Mouse (Mus musculus) brain, embryonic 18.5 days (tissue): ENCODE measurements around the gene Scn10a.

Experiments
- DNase-seq: peaks from one replicate; pipeline ENCODE4 v3.0.0-alpha.2; 2012; ENCODE audit warnings: low read depth, low spot score

Gene Scn10a

DNA sequence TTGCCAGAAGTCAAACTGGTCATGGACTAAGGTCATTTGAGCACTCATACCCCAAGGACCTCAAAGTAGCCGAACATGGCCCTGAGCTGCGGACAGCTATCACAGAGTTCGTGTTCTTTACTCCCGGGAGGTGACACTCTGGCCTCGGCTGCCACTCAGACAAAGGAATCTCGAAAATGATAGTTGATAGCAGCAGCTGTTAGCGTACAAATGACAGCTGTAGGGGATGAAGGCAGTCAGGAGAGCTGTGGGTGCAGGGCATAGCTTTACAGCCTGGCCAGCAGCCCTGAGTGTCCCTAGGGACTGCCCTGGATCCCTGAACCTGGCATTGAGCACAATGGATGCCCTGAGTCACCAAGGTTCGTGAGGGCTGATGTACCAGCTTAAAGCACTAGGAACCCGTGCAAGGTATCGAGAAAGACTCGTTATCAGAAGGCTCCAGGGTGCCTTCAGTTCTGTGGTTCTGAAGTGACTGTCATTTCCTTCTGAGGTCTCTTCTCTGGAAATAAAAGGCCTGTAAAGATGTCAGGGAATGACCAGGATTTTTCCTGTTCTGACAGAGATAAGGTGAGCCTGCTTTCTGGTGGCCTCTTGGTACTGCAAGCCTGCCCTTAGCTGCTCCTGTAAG, 84.8 kb downstream of the Scn10a start:
- no peak for DNase-seq

DNA sequence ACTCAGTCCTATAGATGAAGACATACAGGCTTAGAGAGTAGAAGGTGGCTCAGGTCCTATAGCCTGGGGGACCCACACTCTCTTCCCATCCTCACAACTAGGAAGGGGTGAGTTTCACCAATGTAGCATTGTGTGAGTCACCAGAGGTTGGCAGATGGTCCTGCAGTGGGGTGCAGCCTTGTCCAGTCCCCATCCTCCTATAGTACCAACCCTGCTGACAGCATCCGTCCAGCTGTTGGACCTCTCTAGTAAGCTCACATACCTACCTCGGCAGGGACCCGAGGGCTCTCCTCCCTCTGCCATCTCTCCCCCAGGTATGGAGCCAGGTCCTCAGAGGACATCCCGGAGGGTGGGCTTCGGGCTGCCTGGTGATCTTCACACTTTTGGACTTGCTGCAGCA, 85.6 kb downstream of the Scn10a start:
- DNase-seq, result no peak

DNA sequence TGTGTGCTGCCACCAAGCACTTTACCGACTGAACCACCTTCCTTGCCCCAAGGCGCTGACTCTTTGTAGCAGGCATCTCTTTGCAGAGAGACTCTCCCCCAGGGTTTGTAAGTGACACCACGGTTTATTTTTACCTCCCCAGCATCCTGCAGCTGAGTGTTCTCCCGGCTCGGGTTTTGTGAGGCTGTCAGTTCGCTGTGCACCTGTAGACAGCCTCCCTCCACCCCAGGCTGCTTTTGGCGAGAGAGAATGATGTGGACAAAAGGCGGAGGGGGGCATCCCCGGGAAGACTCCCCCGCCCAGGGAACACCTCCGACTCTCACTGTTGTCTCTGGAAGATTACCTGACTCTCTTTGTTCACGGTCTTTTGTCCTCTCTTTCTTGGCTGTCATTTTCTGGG, 86.3 kb downstream of the Scn10a start:
- DNase-seq, result no peak

DNA sequence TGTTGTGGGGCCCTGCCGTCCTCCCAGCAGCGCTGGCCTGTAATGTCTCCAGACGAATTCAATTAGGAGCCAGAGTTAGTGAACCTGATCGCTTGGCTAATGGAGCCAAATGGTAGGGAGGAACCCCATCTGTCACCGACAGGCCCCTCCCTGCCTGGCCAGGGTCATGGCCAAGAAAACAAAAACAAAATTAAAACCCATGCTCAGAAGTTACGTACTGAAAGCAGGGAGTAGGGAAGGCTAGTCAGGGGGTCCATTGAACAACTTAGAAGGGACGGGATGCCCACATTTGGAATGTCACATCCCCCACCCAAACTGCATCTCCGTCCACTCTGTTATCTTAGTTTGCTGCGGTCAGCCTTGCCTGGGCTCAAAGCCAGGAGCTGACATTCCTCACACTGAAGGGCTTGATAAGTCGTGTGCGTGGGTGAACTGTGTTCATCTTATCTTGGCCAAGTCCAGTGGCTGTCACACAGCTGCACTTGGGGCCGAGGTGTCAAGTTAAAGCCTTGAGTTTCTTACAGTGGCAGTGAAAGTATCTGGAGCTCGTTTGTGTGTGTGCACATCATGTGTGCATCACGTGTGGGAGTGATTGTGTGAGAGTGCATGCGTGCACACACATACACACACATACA, 87.1 kb downstream of the Scn10a start:
- no peak for DNase-seq

DNA sequence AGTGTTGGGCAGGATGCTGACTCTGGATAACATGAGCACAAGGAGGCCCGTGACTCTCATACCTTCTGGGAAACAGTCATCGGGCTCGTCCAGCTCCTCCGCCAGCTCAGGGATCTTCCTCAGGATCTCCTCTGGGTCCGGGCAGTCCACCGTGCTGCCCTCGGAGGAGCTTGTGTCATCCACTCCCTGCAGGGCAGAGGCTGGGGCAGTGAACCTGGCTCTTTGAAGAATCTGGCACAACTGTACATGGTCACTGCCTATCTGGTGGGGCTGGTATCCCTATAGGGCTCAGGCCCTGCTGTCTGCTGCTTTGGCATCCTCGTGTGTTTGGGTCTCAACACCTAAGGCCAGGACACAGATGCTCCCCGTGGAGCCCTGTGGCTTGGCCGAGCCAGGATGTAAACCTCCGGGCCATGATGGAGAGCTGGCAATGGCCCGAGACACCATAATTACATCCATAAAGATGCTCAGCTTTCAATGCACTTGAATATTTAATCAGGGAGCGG, 87.7 kb downstream of the Scn10a start:
- no peak for DNase-seq

DNA sequence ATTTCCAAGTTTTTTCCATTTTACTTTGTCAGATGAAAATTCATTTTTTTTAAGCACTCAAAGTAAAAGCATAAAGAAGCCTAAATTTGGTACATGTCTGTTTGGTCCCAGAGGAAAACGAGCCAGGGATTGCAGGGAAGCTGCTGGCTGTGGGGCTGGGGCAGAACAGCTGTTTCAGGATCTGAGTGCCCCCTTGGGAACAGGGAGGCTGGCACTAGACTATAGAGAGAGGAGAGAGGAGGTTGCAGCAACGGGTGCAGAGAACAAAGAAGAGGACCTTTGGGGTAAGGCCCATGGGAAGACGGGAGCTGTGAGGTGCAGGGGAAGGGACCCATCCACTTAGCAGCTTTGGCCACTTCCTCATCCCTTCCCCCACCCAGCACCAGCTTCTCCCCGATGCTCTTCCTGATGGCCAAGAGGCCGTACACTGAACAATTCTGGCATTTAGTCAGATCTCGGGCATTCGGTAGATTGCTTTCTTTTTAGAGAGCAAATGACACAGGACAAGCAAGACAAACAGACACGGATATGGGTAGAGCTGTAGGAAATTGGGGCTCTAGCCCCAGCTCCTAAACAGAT, 90.3 kb downstream of the Scn10a start:
- no peak for DNase-seq

DNA sequence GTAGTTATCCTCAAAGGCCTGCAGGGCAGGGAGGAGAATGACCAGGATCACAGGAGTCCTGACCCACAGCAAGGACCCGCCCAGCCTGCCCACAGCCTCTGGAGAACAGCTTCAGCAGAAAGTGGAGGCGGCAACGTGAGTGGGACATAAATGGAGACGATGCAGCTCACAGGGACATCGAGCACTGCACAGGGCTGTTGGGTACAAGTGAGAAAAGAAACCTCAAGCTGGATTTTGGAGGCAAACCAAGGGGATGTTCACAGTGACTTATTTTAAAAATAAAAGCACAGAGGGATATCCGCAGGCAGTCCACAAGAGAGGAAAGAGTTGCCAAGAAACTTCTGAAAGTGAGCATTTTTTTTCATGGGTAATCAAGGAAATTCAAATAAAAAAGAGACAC, 91.9 kb downstream of the Scn10a start:
- DNase-seq, result no peak

DNA sequence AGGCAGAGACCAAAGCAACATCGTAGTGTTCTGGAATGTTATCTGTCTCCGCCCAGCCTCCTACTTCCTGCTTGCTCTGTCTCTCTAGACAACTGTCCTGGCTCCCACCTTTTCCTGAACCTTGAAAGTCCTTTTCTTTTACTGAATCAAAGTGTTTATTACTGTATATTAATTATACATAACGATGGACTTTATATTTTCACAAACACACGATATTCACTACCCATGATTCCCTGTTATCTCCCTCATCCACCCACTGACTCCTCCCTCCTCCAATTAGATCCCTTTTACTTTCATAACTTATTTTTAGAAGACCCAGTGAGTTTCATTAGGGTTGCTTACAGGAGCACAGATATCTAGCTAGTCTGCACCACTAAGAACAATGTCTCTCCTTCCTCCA, 95.0 kb downstream of the Scn10a start:
- DNase-seq, result no peak

DNA sequence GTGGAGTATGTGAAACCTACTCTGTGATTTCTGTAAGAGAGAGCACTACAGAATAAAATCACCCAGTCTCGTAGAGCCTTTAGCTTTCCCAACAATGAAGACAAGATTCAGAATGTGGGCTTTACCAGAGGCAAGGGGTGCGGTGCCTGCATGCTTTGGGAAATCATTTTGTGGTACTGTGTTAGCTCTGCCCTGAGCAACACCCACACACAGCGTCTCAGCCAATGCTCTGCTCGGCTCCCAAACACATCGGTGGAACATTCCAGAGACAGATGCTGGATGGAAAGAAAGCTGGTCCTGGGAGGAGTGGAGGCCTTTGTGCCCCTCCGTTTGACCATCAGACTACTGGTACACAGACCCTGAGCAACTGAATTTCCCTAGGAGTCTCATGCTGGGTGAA, 104.3 kb downstream of the Scn10a start:
- no peak for DNase-seq

DNA sequence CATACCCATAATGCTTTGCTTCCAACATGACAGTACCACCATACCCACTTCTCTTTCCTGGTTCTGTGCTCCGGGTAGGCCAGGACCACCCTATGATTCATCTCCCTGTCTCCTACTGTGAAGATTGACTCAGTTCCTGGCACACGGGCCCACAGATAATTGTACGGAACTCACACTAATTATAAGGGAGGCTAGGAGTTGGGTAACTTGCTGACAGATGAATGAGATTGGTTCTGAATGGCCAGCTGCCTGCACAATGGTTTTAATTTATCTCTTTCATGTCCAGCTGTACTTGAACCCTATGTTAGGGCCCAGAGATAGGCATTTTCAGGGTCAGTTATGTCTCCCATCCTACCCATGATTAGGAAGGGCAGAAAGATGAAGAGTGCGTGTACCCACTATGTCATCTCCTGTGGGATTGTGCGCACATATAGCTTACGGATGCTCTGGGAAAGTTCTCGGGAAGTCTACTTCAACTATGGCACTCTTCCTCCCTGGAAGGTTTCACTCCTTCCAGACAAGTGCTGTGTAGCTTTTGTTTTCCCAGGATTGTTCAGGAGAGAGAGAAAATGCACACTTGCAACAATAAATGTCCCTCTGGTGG, 108.5 kb downstream of the Scn10a start:
- DNase-seq, result no peak

DNA sequence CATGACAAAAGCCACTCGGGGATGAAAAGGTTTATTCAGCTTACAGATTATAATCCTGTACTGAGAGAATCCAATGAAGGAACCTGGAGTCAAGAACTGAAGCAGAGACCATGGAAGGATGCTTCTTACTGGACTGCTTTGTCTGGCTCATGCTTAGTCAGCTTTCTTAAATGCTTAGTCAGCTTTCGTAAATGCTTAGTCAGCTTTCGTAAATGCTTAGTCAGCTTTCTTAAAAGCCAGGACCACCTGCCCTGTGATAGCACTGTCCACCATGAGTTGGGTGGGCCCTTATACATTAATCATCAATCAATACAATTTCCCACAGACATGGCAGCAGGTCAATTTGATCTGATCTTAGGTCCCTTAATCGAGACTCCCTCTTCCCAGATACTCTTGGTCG, 112.2 kb downstream of the Scn10a start:
- no peak for DNase-seq

DNA sequence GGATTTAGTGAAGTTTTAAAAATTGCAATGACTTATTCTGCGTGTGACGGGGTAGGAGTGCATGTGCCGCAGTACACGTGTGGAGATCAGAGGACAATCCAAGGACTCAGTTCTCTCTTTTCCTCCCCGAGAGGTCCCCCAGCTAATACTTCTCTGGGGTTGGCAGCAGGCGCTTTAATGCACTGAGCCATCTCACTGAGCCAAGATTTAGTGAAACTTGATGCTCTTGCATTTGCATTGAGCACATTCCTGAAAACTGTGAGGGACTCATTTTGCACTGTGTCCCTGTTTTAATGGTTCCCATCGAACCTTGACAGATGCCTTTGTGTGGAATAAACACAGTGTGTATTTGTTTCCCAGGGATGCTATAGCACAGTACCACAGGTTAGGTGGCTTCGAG, 114.5 kb downstream of the Scn10a start:
- no peak for DNase-seq

DNA sequence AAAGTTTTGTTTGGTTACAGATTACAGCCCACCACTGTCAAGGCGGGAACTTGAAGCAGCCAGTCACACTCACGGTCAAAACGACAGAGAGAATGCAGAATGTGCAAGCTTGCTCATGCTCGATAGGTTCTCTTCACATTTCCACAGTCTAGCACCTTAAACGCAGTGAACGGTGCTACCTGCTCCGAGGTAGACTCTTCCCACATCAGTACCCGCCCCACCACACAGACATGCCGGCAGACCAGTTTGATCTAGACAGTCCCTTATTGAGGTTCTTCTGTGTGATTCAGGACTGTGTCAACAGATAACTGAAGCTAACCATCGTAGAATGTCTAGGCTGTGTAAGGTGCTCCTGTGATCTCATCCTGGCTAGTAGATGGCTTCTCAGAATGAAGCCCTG, 120.6 kb downstream of the Scn10a start:
- DNase-seq, result no peak

DNA sequence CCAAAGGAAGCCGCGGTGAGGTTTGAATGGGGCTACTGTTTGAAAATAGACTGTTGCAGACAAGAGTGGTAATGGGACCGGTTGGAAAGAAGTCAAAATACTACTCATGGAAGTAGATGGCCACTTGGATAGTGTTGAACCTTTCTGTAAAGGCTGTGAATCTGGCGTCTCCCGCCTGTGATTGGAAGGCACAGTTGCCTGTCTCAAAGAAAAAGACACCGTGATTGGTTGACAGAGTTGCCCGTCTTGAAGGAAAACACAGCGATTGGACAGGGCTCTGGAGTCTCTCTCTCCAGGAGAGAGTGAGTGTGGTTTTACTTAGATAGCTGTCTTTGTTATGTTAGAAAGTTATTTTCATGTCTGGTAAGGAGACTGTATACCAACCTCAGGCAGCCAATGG, 121.8 kb downstream of the Scn10a start:
- DNase-seq, result no peak

DNA sequence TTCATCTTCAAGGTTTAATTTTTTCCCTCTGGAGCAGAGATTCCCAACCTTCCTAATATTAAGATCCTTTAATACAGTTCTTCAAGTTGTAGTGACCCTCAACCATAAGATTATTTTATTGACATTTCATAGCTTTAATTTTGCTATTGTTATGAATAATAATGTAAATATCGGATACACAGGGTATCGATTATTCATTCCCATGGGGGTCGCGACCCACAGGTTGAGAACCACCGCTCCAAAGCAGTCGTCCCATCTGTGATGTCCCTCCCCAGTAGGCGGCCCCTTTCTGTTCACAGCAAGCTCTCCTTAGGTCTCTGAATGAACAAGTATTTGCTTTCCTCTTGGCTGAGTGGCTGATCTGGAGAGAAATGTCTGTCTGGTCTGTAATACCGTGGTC, 129.5 kb downstream of the Scn10a start:
- DNase-seq, result no peak

DNA sequence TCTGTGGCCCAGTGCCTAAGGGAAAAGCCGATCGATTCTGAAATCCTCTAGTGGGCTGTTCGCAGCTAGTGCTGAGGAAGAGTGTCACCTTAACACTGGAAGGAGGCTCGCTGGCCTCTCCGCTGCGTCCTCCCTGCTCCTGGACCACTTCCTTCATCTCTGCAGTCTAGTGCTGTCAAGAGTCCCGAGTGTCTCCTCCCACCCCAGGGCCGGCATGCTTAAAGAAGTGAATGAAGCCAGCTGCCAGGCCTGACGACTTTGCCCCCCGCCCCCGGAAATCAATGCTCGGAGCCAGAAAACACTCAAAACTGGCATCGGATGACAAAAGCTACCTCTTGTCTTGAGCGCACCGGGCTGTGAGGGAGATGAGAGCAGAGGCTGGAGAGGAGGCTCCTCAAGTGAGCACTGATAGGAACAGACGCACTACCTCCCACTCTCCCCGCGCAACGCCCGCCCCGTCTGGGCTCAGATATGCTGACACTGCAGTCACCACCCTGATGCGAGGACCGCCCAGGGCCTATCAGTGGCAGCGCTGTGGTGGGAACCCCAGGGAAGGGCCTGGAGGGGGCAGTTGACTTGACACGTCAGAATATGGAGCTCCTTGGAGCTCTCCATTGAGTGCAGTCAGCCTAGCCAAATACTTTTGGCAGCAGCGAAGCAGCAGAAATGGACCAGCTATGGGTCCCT, 130.2 kb downstream of the Scn10a start:
- no peak for DNase-seq

DNA sequence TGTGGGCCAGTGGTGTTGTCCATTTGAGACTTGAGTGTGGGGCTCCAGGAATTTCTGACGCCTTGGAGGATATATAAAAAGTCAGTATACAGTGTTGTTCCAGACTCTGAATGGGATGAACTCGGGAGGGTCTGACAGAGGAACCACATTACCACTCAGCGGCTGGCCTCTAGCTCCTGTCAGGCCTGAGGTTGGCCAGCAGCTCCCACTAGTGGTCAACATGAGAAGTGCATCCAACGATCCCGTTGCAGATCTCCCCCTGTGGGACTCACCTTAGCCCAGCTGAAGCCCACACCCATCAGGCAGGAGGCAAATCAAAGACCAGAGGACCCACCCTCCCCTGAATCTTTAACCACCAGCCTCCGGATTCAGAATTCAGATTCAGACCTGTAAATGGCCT, 138.5 kb downstream of the Scn10a start:
- DNase-seq, result peak; percentile 30

DNA sequence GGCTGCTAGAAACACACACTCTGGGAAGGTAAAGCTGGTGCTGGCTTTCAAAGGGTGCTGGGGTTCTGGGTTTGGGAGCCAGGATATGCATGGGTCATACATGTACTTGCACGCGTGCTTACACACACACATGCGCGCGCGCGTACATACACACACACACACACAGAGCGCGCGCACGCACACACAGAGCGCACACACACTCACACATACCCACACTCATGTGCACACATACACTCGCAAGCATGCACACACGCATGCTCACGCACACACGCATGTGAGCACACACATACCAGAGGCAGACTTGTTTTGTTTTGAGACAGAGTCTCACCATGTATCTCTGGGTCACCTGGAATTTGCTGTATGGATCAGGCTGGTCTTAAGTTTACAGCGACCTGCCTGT, 138.9 kb downstream of the Scn10a start:
- no peak for DNase-seq

DNA sequence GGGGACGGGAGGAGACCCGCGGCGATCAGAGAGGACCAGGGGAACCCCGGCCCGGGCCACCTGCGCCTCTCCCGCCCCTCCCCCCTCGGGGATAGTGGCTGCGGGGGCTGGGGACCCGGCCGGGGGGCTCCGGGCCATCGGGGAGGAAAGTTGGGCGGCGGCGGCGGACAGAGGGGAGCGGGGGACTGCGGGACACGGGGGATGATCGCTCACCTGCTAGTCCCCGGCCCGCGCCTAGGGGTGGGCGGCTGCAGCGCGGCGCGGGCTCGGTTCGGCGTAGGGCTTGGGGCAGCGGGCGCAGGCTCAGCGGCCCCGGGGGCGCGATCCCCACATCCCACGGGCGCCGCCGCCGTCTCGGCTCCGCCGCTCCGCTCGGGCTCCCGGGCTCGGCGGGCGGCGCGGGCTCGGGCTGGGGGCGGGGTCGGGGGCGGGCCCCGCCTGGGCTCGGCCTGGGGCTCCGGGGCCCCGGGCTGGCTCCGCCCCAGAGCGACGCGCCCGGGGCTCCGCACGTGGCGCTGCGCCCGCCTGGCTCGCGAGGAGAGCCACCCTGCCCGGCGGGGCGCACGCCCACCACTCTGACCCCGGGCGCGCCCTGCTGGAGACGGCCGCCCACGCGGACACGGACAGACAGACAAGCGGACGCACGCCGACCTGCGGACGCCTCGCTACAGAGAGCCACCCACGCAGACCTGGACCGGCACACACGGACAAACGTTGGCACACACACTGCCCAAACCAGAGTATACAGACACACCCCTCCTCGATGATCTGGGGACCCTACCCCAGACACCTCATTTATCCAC, 140.3 kb downstream of the Scn10a start, which contains the start of gene Scn5a:
Scn5a (minus strand) TSS at position 381 of the 803 bp plus-strand sequence.
- no peak for DNase-seq

DNA sequence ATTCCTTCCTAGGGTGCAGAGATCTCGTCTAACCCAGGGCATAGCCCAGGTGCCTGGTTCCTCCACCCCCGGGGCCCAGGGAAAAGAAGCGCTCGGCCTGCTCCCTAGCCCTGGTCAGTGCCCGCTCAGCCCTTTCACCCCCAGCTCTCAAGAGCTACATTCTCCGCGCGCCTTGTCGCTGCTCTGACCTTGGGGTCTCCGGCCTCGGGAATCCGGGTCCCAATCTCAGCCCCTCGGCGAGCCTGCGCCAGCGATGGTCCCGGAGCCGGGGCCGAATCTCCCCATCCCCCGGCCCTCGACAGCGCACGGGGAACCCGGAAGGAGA, 140.8 kb downstream of the Scn10a start:
- no peak for DNase-seq

DNA sequence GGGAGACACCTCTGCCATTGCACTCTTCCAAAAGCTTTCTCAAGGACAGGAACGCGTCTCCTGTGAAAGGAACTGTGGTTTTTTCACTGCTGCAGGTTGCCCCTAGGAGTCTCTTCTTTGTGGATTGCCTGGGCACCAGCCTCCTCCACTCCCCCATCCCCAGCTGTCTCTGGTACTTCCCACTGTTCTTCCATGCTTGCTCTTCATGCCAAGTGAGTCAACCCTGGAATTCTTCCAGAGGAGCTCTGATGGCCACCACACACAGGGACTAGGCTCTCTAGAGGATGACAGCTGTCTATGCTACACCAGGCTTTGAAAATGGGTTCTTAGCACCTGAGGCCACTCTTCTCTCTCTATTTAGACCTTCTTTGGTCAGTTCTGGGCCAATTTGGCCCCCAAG, 142.1 kb downstream of the Scn10a start:
- DNase-seq, result no peak

DNA sequence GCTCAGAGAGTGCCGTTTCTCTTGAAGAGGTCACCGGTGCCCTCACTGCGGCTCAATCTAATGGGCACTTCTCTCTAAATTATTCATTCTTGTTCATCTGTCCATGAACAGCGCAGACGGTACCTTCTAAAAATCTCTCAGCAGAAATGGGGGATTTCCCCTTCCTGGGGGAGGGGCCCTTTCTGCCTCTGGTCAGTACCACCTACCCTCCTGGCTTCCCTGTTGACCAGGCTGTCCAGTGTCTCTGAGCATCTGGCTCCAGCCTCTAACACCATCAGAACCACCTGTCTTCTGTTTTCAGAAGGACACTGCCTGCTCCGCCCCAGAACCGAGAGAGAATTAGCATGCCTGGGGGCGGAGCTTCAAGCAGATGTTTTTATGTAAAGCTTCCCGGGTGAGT, 143.4 kb downstream of the Scn10a start:
- DNase-seq, result no peak
